Mouse (Mus musculus): ENCODE measurements around the gene Fndc4. TPM values are rescaled to one million over a fixed set of nuclear protein-coding genes. Genes with fewer than 3 reads are reported as not detected.
A peak's percentile ranks its signal among the peaks of the same experiment; 100 is the strongest.

Fndc4 gene
- polyA plus RNA-seq, 1 experiment from 2014 or later: 105 TPM

DNA sequence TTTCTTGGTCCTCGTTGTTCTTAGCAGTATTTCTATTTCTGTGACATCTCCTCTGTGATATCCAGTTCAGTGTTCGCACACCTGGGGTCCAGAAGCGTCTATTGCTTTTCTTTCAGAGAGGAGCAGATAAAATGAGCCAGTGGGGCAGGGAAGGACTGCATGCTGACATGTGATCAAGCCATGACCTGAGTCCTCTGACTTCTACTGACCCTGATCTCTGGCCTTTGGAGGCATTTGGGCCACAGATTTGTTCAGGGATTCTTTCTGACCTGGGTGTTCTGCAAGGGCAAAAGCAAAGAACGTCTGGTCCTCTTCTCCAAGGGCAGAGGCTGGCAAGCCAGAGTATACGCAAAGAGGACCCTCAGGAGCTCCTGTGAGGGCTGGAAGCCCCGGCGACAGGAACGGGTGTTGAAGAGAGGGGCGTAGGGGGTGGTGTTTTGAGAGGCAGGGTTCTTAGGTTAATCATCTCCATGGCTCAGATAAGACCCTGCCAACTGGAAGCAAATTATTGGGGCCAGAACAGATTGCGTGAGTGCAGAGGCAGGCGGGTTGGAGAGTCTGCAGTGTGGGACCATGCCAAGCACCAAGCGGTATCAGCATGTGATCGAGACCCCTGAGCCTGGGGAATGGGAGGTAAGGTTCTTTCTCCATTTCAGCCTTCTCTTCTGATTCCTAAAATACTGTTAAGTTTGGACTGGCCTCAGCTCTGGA, 1.3 kb upstream of the Fndc4 start, which contains the start of gene Gckr:
Gene Gckr, plus strand, starts transcription at position 397 of the 711 bp plus-strand sequence.
- Histone ChIP-seq H3K4me1 (ENCODE audit: control insufficient read depth, insufficient read depth, low read depth, low read length) (peaks cover 13% of the 10 kb centered on the region), H3K4me3 (ENCODE audit: low read length) (peak within 1 kb of the TSS; percentile 88), H3K27ac (ENCODE audit: low read depth, low read length) (no peak within 1 kb of the TSS), H3K4me2 (ENCODE audit: low read length) (peak within 1 kb of the TSS; percentile 84), H3K36me3 (ENCODE audit: control insufficient read depth, insufficient read depth, low read length) (peaks cover 7% of the 10 kb centered on the region; the same call in 1 of the 2 replicates), H3K27me3 (replicated peaks; ENCODE audit: control insufficient read depth, insufficient read depth, low read length) (no peaks in the 10 kb centered on the region), H3K9me3 (ENCODE audit: control insufficient read depth, low read length) (no peaks in the 10 kb centered on the region), H3K9ac (ENCODE audit: low read depth, low read length) (peak within 1 kb of the TSS; percentile 99)
- ATAC-seq: no peak
- 76% methylated on average over 13 of the region's 13 CpGs for WGBS

DNA sequence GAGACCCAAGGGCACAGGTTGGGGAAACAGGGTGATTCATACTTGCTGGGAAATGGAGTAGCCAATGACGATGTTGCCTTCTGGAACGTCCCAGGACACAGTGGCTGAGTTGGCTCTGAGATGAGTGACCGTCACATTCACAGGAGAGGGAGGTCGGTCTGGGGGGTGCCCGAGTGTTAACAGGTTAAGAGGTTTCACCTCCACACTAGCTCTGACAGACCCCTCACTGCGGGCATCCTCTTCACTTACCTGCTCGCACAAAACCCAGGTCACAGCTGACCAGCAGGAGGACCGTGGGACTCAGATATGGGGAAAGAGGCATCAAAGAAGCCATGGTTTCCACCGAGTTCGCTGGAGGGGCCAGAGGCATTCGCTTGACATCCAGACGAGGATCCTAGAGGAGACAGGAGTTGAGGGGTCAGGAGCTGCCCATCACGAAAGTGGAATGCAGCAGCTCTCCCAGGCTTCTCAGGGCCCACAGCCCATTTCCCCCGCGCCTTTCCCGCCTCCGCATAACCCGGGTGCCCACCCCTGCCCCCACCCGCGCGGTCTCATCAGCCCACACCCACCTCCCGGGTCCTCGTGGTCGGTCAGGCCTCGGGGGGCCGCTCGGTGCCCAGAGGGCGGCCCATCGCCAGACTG, 795 bp downstream of the Fndc4 start:
- ATAC-seq: no peak
- peaks cover 7% of the 10 kb centered on the region; the same call in 1 of the 2 replicates for H3K36me3 ChIP-seq (ENCODE audit: control insufficient read depth, insufficient read depth, low read length)
- H3K4me1 ChIP-seq (ENCODE audit: control insufficient read depth, insufficient read depth, low read depth, low read length): peaks cover 19% of the 10 kb centered on the region
- peak overlapping the region; percentile 99 for H3K9ac ChIP-seq (ENCODE audit: low read depth, low read length)
- 3% methylated on average over 29 of the region's 29 CpGs for WGBS
- H3K27me3 ChIP-seq (replicated peaks; ENCODE audit: control insufficient read depth, insufficient read depth, low read length): no peaks in the 10 kb centered on the region
- H3K9me3 ChIP-seq (ENCODE audit: control insufficient read depth, low read length): no peaks in the 10 kb centered on the region
- peak overlapping the region; percentile 84 for H3K4me2 ChIP-seq (ENCODE audit: low read length)
- peak overlapping the region; percentile 88 for H3K4me3 ChIP-seq (ENCODE audit: low read length)
- H3K27ac ChIP-seq (ENCODE audit: low read depth, low read length): peak overlapping the region; percentile 87

DNA sequence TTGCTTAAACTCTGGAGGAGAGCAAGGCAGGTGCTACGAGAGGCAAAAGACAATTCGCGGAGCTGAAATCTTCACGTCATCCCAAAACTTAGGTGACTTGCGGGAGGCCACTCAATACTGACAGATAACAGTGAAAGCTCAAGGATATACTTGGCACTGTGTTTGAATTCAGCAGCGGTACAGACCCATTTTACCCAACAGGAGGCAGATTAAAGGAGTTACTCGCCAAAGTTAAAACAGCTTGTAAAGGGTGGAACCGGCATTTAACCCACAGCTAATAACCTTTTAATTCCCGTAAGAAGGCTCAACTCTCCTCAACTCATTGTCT, 4.6 kb downstream of the Fndc4 start:
- no peak for ATAC-seq
- Histone ChIP-seq H3K9ac (ENCODE audit: low read depth, low read length) (peak overlapping the region; percentile 68), H3K4me3 (ENCODE audit: low read length) (peak overlapping the region; percentile 55), H3K27me3 (replicated peaks; ENCODE audit: control insufficient read depth, insufficient read depth, low read length) (no peaks in the 10 kb centered on the region), H3K9me3 (ENCODE audit: control insufficient read depth, low read length) (no peaks in the 10 kb centered on the region), H3K4me2 (ENCODE audit: low read length) (peak overlapping the region; percentile 78), H3K36me3 (ENCODE audit: control insufficient read depth, insufficient read depth, low read length) (peaks cover 9% of the 10 kb centered on the region), H3K27ac (ENCODE audit: low read depth, low read length) (peak overlapping the region; percentile 85), H3K4me1 (ENCODE audit: control insufficient read depth, insufficient read depth, low read depth, low read length) (peaks cover 23% of the 10 kb centered on the region)
- WGBS: 4% methylated on average over 9 of the region's 9 CpGs

DNA sequence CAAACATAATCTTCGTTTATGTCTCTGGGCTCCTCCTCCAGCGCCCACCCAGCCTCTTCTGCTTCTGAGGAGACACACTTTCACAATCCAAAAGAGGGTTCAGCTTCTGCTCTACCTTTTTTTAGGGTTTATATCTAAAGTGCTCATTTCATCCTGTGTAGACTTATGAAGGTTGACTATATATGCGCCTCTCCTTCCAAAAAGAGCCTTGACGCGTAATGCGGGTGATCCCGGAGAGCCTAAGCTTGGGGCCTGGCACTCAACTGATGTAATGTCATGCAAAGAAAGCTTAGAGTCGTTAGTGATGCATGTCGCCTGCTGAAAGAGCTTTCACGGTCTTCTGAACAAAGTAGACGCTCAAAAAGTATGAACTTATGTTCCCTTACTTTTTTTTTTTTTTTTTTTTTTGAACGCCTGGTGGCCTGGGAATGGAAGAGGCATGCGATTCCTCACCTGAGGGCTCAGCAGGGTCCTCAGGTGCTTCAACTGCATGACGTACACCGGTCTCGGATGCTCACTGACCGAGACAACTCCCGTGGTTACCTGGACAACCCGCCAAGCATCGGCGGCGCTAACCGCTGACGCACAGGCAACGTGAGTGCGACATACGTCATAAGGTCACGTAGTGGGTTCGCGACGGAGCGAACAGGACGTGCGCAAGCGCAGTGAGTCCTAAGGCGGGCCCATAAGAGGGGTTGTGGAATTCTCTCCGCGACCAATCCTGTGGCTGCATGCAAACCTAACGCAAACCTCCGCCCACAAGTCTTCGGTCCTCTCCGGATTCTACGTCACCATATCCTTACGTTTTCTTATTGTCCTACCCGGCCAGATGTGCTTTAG, 5.1 kb downstream of the Fndc4 start, which contains the start of gene Ift172:
Gene Ift172, minus strand, starts transcription at position 596 of the 840 bp plus-strand sequence.
- no peaks in the 10 kb centered on the region for H3K27me3 ChIP-seq (replicated peaks; ENCODE audit: control insufficient read depth, insufficient read depth, low read length)
- peak; percentile 93 for ATAC-seq
- H3K9me3 ChIP-seq (ENCODE audit: control insufficient read depth, low read length): no peaks in the 10 kb centered on the region
- peak within 1 kb of the TSS; percentile 78 for H3K4me2 ChIP-seq (ENCODE audit: low read length)
- peak within 1 kb of the TSS; percentile 85 for H3K27ac ChIP-seq (ENCODE audit: low read depth, low read length)
- peaks cover 15% of the 10 kb centered on the region for H3K36me3 ChIP-seq (ENCODE audit: control insufficient read depth, insufficient read depth, low read length)
- peak within 1 kb of the TSS; percentile 55 for H3K4me3 ChIP-seq (ENCODE audit: low read length)
- WGBS: 2% methylated on average over 45 of the region's 45 CpGs
- H3K4me1 ChIP-seq (ENCODE audit: control insufficient read depth, insufficient read depth, low read depth, low read length): peaks cover 23% of the 10 kb centered on the region
- peak within 1 kb of the TSS; percentile 68 for H3K9ac ChIP-seq (ENCODE audit: low read depth, low read length)

DNA sequence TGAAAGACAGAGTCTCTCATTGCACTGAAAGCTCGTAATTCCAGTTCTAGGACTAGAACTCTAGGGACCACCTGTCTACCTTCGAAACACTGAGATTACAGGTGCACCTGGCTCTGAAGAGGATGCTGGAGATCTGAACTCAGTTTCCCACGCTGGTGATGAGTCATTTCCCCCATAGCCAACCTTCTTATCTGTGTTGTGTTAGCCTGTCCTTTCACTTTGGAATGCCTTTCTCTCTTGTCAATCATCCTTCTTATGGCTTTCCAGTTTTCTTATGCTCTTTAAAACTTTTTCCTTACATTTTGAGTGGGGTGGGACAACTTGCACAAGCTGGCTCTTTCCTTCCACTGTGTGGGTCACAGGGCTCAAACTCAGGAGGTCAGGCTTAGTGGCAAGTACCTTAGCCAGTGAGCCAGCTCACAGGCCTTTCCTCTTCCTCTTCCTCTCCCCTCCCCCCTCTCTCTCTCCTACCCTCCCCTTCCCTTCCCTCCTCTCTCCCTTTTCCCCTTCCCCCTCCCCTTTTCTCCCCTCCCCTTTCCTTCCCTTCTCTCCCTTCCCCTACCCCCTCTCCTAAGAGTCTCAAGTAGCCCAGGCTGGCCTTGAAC, 6.2 kb downstream of the Fndc4 start:
- 91% methylated on average over 3 of the region's 3 CpGs for WGBS
- peak overlapping the region; percentile 55; the same call in 1 of the 2 replicates for H3K4me3 ChIP-seq (ENCODE audit: low read length)

DNA sequence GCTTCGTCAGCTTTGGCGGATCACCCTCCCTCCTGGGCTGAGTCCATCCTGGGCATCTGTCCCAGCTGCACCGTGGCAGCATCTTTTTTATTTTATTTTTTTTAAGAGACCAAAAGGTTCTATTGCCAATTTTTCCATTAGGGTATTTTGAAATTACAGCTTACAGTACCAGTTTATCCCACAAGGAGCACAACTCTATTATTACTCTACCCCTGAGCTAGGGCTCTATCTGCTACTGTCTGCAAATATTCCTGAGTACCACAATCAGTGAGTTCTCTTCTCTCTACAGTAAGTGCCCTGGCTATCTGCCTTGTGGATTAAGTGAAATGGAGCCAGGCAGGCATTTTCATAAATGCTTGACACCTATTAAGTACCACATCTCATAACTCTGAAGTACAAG, 7.2 kb downstream of the Fndc4 start:
- H3K4me3 ChIP-seq (ENCODE audit: low read length): no peak overlapping the region
- no peaks in the 10 kb centered on the region for H3K9me3 ChIP-seq (ENCODE audit: control insufficient read depth, low read length)
- 80% methylated on average over 3 of the region's 3 CpGs for WGBS
- no peak overlapping the region for H3K27ac ChIP-seq (ENCODE audit: low read depth, low read length)
- ATAC-seq: no peak
- H3K9ac ChIP-seq (ENCODE audit: low read depth, low read length): no peak overlapping the region
- H3K4me1 ChIP-seq (ENCODE audit: control insufficient read depth, insufficient read depth, low read depth, low read length): peaks cover 10% of the 10 kb centered on the region
- H3K4me2 ChIP-seq (ENCODE audit: low read length): no peak overlapping the region
- H3K27me3 ChIP-seq (replicated peaks; ENCODE audit: control insufficient read depth, insufficient read depth, low read length): no peaks in the 10 kb centered on the region
- peaks cover 26% of the 10 kb centered on the region for H3K36me3 ChIP-seq (ENCODE audit: control insufficient read depth, insufficient read depth, low read length)

More for the DNA sequence above, 6.2 kb downstream of the Fndc4 start:
- no peaks in the 10 kb centered on the region for H3K9me3 ChIP-seq (ENCODE audit: control insufficient read depth, low read length)
- no peak overlapping the region for H3K27ac ChIP-seq (ENCODE audit: low read depth, low read length)
- no peak for ATAC-seq
- H3K27me3 ChIP-seq (replicated peaks; ENCODE audit: control insufficient read depth, insufficient read depth, low read length): no peaks in the 10 kb centered on the region
- H3K36me3 ChIP-seq (ENCODE audit: control insufficient read depth, insufficient read depth, low read length): peaks cover 22% of the 10 kb centered on the region
- no peak overlapping the region for H3K9ac ChIP-seq (ENCODE audit: low read depth, low read length)
- H3K4me2 ChIP-seq (ENCODE audit: low read length): peak overlapping the region; percentile 78
- peaks cover 19% of the 10 kb centered on the region for H3K4me1 ChIP-seq (ENCODE audit: control insufficient read depth, insufficient read depth, low read depth, low read length)

DNA sequence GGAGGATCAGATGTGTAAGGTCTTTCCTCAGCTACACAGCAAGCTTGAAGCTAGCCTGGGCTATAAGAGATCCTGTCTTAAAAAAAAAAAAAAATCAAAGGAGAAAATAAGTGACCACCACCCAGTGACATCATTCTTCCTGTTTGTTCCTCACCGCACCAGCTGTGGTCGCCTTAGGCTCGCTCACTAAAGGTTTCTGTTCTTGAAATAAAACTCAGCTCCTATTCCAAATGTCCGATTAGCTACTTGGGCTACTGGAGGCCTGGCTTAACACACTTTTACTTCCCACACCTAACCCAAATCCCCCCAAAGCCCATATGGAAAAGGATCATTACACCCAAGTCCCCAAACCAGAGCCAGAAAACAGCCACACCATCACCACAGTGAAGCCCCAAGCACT, 7.7 kb downstream of the Fndc4 start:
- Histone ChIP-seq H3K4me2 (ENCODE audit: low read length) (no peak overlapping the region), H3K27me3 (replicated peaks; ENCODE audit: control insufficient read depth, insufficient read depth, low read length) (no peaks in the 10 kb centered on the region), H3K36me3 (ENCODE audit: control insufficient read depth, insufficient read depth, low read length) (peaks cover 29% of the 10 kb centered on the region), H3K4me3 (ENCODE audit: low read length) (no peak overlapping the region), H3K27ac (ENCODE audit: low read depth, low read length) (no peak overlapping the region), H3K9ac (ENCODE audit: low read depth, low read length) (no peak overlapping the region), H3K4me1 (ENCODE audit: control insufficient read depth, insufficient read depth, low read depth, low read length) (peaks cover 10% of the 10 kb centered on the region), H3K9me3 (ENCODE audit: control insufficient read depth, low read length) (no peaks in the 10 kb centered on the region)
- 90% methylated on average over 4 of the region's 4 CpGs for WGBS
- ATAC-seq: no peak

DNA sequence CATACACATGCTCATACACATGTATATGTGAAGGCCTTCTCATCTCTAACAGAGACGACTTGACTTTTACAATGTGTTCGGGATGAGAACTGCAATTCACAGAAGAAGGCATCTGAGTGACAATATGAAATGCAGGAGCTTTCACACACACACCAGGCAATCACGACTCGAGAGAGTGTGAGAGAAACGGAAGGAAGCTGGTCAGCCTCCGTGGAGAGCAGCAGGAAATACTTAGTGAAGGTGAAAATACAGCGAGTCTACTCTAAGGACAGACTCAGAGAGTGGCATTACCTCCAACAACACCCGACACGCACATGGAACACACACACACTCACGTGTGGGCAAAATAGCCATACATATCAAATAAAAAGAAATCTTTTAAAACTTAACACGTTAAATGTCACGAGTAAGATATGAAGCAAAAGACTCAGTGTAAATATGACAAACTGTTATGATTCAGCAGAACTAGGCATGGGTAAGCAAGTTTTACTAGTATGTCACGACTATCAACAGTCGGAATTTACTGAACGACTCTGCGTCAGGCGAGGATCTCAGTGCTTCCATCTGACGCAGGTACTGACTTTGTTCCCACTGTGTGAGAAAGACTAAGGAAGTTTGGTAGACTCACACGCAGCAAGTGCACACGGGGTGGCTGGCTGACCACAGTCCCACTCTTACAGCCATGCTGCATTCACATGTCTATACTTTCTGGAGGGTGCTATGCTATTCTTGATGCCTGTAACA, 16.5 kb downstream of the Fndc4 start:
- ATAC-seq: no peak
- Histone ChIP-seq H3K36me3 (ENCODE audit: control insufficient read depth, insufficient read depth, low read length) (peaks cover 42% of the 10 kb centered on the region), H3K9me3 (ENCODE audit: control insufficient read depth, low read length) (no peaks in the 10 kb centered on the region)

More for the DNA sequence above, 16.5 kb downstream of the Fndc4 start:
- Histone ChIP-seq H3K9ac (ENCODE audit: low read depth, low read length) (no peak overlapping the region), H3K27ac (ENCODE audit: low read depth, low read length) (no peak overlapping the region), H3K4me1 (ENCODE audit: control insufficient read depth, insufficient read depth, low read depth, low read length) (no peaks in the 10 kb centered on the region), H3K4me2 (ENCODE audit: low read length) (no peak overlapping the region), H3K4me3 (ENCODE audit: low read length) (no peak overlapping the region), H3K27me3 (replicated peaks; ENCODE audit: control insufficient read depth, insufficient read depth, low read length) (no peaks in the 10 kb centered on the region)
- 88% methylated on average over 20 of the region's 20 CpGs for WGBS
